Mouse (Mus musculus): ENCODE data around the gene Cmtr1.

DNA sequence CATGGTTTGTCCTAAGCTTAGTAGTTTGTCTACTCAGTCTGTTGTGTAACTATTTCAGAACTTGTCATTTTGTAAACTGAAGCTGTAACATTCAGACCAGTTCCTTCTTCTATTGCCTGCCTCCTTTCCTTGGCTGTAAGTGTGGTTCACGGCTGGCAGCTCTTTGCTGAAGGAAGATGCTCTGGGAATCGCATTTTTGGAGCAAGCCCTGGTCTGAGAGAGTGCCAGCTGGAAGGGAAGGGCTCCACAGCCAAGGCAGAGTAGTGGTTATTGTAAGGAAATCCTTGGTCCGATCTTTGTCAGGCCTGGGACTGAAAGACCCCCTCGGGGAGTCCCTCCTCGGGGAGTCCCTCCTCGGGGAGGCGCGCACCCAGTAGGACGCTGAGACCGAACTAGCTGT is 28.2 kb downstream of the Cmtr1 start:
- TF ChIP-seq CTCF (IDR thresholded peaks at IDR 0.05; ENCODE audit: control insufficient read depth, insufficient read depth, low read length) (no peak), POLR2A (IDR thresholded peaks at IDR 0.05; ENCODE audit: borderline replicate concordance, control insufficient read depth, low read depth, low read length) (no peak)
